Mouse (Mus musculus): ENCODE data around the gene D17Wsu92e.

DNA sequence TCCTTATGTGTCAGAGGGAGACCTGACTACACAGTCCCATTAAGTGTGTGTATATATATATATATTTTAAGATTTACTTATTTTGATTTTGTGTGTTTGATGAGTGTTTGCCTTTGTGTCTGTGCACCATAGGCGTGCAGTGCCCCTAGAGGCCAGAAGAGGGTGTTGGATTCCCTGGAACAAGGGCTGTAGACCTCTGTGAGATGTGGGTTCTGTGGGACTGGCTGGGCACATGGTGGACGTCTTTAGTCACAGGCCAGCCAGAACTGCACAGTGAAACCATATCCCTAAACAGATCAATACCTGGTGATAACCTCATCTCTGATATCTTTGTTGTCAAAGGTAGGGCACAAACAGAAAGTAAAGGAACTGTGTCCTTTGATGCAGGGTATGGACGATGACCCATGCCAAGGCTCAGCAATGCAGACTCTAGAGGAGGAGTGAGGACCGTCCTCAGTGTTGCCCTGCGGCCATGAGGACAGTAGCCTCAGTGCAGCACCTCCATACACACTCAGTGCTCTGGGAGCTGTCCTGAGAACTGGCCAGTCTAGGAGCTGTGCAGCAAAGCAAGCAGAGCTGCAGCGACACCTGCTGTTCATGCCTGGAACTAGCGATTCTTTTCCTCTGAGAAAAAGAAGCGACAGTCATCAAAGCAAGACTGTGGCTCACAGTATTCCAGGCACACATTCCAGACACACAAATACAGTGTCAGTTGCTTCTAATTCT is 51.5 kb downstream of the D17Wsu92e start:
- TF ChIP-seq CTCF (IDR thresholded peaks at IDR 0.05; ENCODE audit: borderline replicate concordance, insufficient read depth, low read length) (peak; percentile 84; the same call in 1 of the 2 replicates), POLR2A (IDR thresholded peaks at IDR 0.05; ENCODE audit: low read depth, low read length) (no peak)
